Mouse (Mus musculus) lung, postnatal 25 days (tissue): ENCODE measurements around the gene Gbp2.
A peak's percentile ranks its signal among the peaks of the same experiment; 100 is the strongest.

Experiments used
- DNase-seq: peaks from one replicate; pipeline ENCODE4 v3.0.0; 2022; ENCODE audit warnings: low spot score

Gene Gbp2

DNA sequence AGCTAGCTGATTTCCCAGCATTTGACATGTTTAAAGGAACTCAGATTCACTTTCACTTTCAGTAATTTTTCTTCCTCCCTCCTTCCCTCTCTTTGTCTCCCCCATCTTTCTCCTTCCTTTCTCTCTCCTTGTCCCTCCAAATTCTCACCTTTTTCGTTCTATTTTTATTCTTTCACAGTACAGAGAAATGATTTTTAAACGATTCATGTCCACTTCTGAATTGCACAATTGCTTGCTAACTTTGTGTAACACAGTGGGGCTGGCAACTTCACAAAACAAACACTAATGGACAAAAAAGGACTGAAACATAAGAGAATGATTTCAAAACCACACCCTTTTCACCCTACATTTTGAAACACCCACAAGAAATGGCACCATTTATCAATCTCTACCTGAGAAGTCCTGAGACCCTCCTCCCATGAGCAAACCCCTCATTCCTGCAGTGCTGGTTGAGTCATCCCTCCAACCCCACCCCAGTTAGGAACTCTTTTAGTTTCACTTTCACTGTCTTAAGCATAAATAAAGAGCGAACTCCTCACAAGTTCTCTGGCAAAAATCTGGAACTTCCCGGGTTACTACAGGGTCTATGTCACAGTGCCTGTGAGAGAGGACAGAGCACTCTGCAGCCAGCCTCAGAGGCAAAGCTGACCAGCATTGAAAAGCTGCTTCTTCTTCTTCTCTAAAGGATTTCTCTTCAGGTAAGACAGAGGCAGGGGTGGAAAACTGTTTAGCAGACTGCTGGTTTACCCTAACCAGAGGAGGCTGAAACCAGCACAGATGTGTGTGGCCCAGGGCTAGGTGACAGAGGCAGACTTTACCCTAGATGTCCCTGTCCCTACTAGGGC, at the start of gene Gbp2:
Gene Gbp2, plus strand, starts transcription at position 492 of the 845 bp plus-strand sequence.
- peak; percentile 81 for DNase-seq

DNA sequence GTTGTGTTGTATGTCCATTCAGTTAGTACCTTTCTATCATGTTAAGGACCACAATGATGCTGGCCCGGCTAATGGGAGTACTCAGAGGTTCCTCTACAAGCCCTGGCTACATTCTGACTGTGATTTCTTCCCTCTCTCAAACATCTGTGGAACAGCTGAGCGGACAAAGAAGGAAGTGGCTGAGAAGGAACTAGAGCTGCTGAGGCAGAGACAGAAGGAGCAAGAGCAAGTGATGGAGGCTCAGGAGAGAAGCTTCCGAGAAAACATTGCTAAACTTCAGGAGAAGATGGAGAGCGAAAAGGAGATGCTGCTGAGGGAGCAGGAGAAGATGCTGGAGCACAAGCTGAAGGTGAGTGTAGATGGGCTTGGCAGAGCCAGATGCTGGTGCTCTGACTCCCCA, 49.7 kb upstream of the Gbp2 start:
- no peak for DNase-seq

DNA sequence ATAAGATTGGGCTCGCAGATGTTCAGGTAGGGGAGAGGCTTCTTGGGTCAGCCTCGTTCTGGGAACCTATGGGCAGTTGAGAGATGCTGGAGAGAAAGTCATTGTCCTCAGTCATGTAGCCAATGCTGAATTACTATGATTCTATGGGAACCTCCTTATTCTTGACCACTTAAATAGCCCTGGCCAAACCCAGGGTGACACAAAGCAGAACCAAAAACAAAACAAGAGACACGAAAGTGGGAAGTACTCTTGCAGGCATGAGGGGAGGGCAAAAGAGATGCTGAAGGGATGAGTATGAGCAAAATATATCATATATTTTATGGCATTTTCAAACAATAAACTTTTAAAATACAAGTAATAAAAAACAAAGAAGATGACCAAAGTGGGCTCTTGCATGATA, 43.3 kb upstream of the Gbp2 start:
- DNase-seq, result no peak

DNA sequence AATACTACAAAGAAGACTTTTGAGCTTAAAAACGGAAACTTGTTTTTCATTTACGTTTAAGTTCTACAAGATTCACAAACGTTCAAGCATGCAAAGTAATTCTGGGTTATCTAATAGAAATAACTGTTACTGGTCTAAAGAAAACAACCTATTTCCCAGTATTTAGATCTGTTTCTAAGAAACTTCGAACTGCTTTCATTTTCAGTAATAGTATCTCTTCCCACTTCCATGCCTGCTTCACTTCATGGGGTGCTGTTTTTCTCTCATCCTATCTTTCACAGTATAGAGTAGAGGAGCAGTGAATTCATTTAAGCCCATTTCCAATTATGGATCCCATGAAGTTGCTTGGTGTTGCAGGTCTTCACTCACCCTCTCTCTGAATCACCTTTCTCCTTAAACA, 42.1 kb upstream of the Gbp2 start:
- no peak for DNase-seq

DNA sequence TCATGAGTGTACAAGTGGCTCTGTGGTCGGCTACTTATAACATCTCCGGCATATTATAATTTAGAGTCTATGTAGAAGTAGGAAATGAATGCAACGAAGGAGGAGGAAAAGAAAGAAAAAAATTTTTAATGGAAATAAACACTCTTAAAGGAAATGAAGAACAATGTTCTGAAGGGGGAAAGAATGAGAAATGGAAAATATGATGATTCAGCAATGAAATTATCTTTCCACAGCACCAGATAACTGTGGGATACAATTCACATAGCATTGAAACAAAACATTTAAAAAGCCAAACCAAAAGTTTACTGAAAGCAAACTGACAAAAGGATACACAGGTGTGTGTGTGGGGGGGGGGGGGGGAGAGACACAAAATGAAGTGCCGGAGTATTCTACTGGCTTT, 37.3 kb upstream of the Gbp2 start:
- DNase-seq, result no peak

DNA sequence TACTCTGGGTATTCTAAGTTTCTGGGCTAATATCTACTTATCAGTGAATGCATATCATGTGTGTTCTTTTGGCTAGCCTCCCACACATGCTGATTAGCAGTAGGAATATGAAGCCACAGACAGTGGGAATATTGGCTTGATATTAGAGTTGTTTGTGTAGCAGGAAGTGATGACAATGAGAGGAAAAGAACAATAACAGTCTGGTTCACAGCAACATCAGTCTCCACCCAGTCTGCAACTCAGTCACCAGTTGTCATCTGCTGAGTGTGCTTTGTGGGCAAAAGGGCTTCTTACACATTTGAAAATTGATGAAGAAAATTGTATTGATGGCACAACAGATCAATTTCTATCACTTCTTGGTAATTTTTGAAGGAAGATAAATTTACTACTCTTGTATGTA, 33.0 kb upstream of the Gbp2 start:
- DNase-seq, result peak; percentile 10

DNA sequence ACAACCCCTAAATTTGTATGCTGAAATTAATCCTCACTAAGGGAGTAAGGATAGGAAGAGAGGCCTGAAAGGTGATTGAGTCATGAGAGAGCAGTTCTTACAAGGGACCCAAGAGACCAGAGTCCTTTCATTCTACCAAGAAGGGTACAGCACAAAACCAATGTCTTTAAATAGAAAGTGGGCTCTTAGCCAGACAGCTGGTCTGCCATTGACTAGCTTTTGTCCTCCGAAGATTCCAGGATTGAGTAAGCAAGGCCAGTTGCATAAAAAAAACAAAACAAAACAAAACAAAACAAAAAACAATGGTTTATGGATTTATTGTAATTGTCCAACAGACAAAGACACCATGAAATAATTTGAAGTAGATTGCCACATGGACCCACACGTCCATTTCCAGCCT, 31.5 kb upstream of the Gbp2 start:
- no peak for DNase-seq

DNA sequence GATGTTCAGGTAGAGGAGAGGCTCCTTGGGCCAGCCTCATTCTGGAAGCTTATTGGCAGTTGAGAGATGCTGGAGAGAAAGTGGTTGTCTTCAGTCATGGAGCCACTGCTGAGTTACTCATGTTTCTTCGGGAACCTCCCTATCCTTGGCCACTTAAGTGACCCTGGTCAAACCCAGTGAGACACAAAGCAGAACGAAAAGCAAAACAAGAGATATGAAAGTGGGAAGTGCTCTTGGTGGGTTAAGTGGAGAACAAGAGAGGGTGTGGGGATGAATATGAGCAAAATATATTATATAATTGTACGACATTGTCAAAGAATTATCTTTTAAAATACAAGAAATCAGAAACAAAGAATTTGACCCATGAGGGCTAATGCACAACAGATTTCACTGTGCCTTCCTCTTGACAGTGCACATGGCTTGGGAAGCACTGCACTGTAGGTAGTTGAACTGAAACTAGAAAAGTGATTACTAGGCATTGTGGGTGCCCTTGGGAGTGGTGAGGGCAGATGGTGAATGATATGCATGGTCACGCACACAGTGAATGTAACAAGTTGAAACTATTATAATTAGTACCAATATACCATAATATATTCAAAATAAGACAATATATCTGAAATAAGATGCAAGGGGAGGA, 29.9 kb upstream of the Gbp2 start:
- no peak for DNase-seq

DNA sequence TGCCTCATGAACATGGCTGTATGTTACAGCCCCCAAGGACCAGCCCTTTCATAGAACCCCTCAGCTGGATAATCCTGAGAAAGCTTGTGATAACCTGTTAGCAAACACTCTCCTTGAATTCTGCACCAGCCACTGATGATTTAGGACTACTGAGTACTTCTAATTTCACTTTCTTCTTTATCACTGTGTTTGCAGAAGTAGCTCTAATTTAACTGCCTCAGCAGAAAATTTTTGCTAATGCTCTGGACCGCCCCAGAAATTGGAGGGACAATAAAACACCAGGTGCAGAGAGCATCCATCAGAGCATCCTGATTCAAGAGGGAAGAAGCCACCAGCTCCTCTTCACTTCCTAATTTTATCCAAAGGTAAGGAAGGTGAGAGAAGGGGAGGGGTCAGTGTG, 25.9 kb upstream of the Gbp2 start, which contains the start of gene Gbp2b:
Gene Gbp2b, plus strand, starts transcription at position 301 of the 400 bp plus-strand sequence.
- no peak for DNase-seq

DNA sequence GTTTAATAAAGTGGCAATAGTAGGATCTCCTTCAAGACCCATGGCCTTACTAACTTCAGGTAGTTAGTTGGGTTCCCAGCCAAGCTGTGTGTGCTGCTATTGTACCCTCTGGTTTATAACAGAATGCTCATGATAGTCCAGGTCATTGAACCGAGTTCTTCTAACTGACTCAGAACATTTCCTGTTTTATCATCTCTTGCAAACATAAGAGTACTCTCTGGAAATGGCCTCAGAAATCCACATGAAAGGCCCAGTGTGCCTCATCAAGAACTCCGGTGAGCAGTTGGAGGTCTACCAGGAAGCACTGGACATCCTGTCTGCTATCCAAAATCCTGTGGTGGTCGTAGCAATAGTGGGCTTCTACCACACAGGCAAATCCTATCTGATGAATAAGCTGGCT, 22.5 kb upstream of the Gbp2 start:
- DNase-seq, result no peak

DNA sequence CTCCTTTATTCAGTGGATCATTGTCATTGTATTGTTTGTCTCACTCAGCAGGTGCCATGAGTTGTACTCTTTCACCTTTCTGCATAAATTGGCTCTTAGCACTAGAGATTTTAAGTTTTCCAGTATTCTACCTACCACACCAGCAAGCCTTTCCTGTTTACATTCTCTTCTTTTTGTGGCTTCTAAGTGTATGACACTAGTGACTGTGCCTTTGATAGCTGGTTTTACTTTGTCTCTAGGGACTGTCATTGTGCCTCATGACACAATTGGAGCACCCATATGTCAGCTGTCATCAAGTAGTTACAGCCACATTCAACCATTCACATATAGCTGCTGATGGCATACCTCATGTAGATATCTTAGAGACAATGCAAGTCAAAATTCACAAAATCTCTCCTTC, 18.7 kb upstream of the Gbp2 start:
- DNase-seq, result no peak

DNA sequence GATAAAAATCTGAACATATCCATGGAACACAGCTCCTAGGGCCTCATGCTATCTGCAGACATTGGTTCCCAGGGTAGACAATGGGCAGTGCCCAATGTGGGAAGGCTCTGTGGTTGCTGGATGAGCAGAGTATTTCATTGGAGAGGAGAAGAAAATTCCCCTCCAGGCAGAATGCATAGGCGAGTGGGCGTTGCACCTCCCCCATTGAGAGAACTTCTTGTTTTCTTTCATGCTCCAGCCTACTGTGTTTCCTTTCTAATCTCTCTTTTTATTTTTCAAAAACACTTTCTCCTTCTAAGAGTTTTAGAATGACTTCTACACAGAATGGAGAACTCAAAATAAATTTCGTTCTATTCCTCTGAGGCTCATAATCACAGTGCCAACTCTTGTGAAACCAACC, 1.7 kb upstream of the Gbp2 start:
- DNase-seq, result no peak

DNA sequence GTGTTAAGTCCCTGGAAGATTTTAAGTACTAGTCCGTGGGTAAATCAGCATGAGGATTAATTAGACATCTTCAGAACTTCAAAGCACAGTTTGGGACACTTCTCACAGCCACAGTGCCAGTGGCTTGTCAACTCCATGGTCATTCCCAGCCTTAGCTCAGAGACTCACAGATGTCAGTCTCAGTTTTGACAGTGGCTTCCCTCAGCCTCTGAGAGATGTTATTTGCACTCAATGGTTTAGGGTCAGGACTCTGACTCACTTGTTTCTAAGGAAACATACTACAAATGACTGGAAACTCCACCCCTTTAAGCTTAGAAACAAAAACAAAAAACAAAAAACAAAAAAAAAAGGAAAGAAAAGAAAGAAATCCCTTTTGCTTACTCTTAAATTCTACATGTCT, 796 bp upstream of the Gbp2 start:
- DNase-seq, result peak; percentile 14

DNA sequence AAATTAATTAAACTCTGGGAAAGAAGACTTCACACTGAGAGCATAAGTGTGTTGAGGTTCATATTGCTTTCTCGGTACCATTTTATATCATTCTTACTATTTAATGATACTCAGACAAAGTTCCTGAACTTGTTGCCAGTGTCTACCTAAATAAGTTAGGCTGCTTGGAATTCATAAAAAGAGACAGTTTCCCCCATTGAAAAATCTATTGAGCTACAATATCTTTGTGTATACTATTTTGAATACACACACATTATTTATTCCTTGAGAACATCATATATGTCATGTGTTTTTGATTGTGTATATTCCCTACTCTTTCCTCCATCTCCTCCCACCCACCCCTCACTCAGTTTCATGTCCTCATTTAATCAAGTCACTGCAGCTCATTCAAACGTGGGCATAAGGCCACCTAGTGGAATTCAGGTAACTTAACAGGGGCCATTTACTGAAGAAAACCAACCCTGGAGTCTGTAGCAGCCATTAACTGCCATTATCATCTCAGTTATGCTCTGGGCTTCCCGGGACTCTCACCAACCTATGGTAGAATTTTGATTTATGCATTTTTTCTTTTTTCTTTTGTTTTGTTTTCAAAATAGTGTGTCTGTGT, 657 bp downstream of the Gbp2 start:
- peak; percentile 38 for DNase-seq

DNA sequence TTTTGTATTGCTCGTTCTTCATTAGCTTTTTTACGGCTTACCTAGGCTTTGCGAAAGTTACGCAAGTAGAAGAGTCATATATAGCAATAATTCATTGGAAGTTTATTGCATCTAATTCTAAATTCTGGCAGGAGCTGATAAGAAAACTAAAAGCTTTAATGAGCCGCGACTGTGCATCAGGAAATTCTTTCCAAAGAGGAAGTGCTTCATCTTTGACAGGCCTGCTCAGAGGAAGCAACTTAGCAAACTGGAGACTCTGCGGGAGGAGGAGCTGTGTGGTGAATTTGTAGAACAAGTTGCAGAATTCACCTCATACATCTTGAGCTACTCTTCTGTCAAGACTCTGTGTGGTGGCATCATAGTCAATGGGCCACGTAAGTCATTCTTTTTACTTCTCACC, 10.0 kb downstream of the Gbp2 start:
- DNase-seq, result no peak

DNA sequence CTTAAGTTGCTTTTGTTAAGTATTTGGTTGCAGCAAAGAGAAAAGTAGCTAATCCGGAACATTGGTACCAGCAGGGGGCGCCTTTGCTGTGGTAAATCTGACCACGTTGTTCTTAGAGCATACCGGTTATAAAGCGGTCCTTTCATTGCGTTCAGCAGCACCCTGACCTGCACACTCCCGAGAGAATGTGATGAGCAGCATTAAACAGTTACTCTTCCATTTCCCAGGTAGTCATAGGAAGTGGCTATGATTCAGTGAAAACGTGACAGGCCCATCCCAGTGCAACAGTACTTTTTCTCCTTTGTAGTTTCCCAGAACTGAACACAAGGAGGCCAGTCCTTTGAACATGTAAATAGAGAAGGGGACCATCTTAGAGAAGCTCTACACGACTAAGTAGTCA, 19.8 kb downstream of the Gbp2 start:
- peak; percentile 50 for DNase-seq

DNA sequence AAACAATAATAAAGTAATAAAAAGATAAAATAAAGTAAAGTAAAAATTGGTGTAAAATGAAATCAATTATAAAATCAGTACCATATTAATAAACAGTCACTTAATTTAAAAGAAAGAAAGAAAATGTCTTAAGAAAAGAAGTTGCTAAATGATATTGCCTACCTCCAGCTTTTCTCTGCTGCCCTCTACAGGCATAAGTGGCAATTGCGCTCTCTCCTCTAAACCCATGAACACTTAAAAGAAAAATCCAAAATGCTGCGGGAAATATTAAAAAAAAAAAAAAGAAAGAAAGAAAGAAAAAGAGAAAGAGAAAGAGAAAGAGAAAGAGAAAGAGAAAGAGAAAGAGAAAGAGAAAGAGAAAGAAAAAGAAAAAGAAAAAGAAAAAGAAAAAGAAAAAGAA, 25.5 kb downstream of the Gbp2 start:
- peak; percentile 59 for DNase-seq

DNA sequence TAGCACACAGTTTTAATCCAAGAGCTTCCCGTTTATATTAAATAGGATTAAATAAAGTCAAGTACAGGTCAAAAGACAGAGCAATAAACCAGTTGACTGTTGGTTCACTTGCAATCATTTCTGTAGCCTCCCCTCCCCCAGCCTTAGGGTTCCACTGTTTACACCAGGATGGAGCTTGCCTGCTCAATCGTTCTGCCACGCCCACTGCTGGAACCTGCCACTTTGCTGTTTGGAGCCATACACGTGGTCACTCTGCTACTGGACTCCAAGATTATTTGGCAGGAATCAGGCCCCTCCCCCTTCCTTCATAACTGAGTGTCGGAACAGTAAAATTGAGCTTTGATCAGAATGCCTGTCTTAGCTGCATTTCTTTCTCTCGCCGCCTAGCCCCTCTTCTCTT, 27.4 kb downstream of the Gbp2 start:
- peak; percentile 8 for DNase-seq

DNA sequence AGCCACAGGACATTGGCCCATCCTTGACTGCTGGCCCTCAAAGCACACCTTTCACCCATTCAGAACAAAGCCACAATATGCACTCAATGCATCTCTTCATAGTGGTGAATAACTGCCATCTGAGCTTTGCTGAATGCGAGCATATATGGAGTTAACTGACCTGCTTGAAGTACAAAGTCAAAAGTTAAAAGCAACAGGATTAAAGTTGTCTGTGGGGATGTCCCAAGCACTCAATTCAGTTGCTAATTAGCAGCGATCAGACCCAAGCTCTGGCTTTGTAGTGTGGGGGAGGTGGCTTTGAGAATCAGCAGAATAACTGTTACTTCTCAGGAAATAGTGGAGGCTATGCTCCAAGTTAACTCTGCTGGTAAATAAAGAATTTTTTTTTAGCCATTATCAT, 29.8 kb downstream of the Gbp2 start:
- DNase-seq, result no peak

DNA sequence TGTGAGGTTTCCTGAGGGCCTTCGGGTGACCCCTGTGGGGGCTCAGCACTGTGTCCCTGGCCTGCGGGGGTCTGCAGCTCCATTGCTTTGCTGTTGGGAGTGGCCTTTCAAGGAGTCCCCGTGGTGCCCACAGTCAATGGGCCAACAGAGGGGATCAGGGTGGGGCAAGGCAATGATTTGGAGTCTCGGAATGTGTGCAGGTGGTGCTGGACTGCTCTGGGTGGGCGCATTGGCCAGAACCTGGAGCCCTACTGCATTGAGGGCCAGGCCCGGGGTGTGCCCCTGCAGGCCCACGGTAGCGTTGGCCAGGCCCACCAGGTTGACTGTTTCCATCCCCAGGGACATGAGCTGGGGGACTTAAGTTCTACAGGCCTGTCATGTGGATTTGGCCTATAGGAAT, 44.3 kb downstream of the Gbp2 start:
- DNase-seq, result no peak

DNA sequence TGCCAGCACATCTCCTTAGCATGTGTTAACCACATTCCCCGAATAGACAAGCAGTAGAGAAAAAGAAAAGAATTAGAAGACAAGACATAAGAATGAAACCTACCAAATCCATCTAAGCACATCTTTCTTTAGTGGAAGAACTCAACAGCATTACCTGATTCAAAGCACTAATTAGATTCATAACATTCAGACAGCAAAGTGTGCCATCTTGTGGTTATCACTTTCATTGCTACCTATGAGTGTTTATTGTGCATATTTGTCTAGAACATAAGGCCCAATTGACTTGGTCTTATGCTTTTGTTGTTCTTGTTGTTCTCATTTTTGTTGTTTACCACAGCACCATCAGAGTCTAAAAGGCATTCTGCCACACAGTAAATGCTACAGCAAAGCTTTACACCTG, 54.2 kb downstream of the Gbp2 start:
- no peak for DNase-seq
